Mouse (Mus musculus) heart, embryonic 11.5 days (tissue): ENCODE measurements around the gene Muc2. TPM values are rescaled to one million over a fixed set of nuclear protein-coding genes. Genes with fewer than 3 reads are reported as not detected.

Source experiments
- ATAC-seq: fragments of 200-750 bp; cut with Nextera tagmentation; replicated peaks from 2 replicates; pipeline ENCODE4 v1.8.0; 2017; ENCODE audit warnings: moderate library complexity; ENCODE audit not compliant: insufficient number of reproducible peaks, low FRiP score, low TSS enrichment
- H3K27ac ChIP-seq: fragments of 300-500 bp; sonication (generic); 2 replicates; pipeline ENCODE4 v1.5.1; 2014; ENCODE audit warnings: mild to moderate bottlenecking, low read depth, low read length
- H3K27me3 ChIP-seq: fragments of 300-500 bp; sonication (generic); 2 replicates; pipeline ENCODE4 v1.6.1; 2014; ENCODE audit warnings: mild to moderate bottlenecking, low read length, mixed read lengths; ENCODE audit not compliant: control insufficient read depth, insufficient read depth
- H3K36me3 ChIP-seq: fragments of 300-500 bp; sonication (generic); 2 replicates; pipeline ENCODE4 v1.6.1; 2014; ENCODE audit warnings: mild to moderate bottlenecking, low read length, moderate library complexity, mixed read lengths; ENCODE audit not compliant: control insufficient read depth, insufficient read depth
- H3K4me1 ChIP-seq: fragments of 300-500 bp; sonication (generic); 2 replicates; pipeline ENCODE4 v1.6.1; 2014; ENCODE audit warnings: low read length; ENCODE audit not compliant: control insufficient read depth, insufficient read depth
- H3K4me2 ChIP-seq: fragments of 300-500 bp; sonication (generic); 2 replicates; pipeline ENCODE4 v1.6.1; 2014; ENCODE audit warnings: mild to moderate bottlenecking, moderate library complexity
- H3K4me3 ChIP-seq: fragments of 300-500 bp; sonication (generic); 2 replicates; pipeline ENCODE4 v1.5.1; 2014; ENCODE audit warnings: low read depth, low read length
- H3K9ac ChIP-seq: fragments of 300-500 bp; sonication (generic); 2 replicates; pipeline ENCODE4 v1.6.1; 2014; ENCODE audit warnings: mild to moderate bottlenecking, low read depth, low read length, moderate library complexity
- H3K9me3 ChIP-seq: fragments of 300-500 bp; sonication (generic); replicated peaks from 2 replicates; pipeline ENCODE4 v1.6.1; 2016; ENCODE audit warnings: low read length; ENCODE audit not compliant: control insufficient read depth
- WGBS: fragments of 180-500 bp; shearing (Covaris S2); extraction: QIAGEN DNeasy Blood & Tissue Kit; methylation state at CpG from one replicate; pipeline ENCODE4 v1.1.7; 2014; ENCODE audit not compliant: insufficient replicate concordance; 5-methylcytosine and 5-hydroxymethylcytosine counted together
- polyA plus RNA-seq: library from polyadenylated mRNA; unstranded; fragments of >200 nt; fragmentation: Nextera tagmentation; extraction: Ambion mirVana; gene quantifications from 2 replicates; pipeline ENCODE4 v1.2.1, GENCODE M21; 2014

Muc2 gene
- polyA plus RNA-seq, 1 experiment from 2014 or later = 1.1 TPM

- 76% methylated on average over 8 of the region's 8 CpGs for WGBS
- Histone ChIP-seq H3K9me3 (no peaks in the 10 kb centered on the region), H3K27ac (no peak overlapping the region), H3K36me3 (no peaks in the 10 kb centered on the region), H3K9ac (no peak overlapping the region), H3K4me1 (no peaks in the 10 kb centered on the region), H3K4me2 (no peak overlapping the region), H3K27me3 (no peaks in the 10 kb centered on the region), H3K4me3 (no peak overlapping the region)
- ATAC-seq = no peak
Measured at GRCm38 (mm10) chr7:141699556-141700220, 9.5 kb downstream of the Muc2 start.

- H3K27ac ChIP-seq = no peak overlapping the region
- H3K4me1 ChIP-seq = no peaks in the 10 kb centered on the region
- H3K27me3 ChIP-seq = peaks cover 3% of the 10 kb centered on the region; the same call in 1 of the 2 replicates
- no peaks in the 10 kb centered on the region for H3K36me3 ChIP-seq
- no peak overlapping the region for H3K9ac ChIP-seq
- 81% methylated on average over 7 of the region's 7 CpGs for WGBS
- no peaks in the 10 kb centered on the region for H3K9me3 ChIP-seq
- no peak for ATAC-seq
- no peak overlapping the region for H3K4me3 ChIP-seq
- no peak overlapping the region for H3K4me2 ChIP-seq
Measured at GRCm38 (mm10) chr7:141747451-141748100, 57.4 kb downstream of the Muc2 start.

GRCm38 (mm10) chr7:141752513-141752912 lies 62.4 kb downstream of the Muc2 start:
- ATAC-seq = no peak
- H3K36me3 ChIP-seq = no peaks in the 10 kb centered on the region
- no peaks in the 10 kb centered on the region; the same call in 1 of the 2 replicates for H3K27me3 ChIP-seq
- WGBS = 73% methylated on average over 6 of the region's 6 CpGs
- no peak overlapping the region for H3K4me3 ChIP-seq
- H3K4me2 ChIP-seq = no peak overlapping the region
- no peaks in the 10 kb centered on the region for H3K4me1 ChIP-seq
- H3K9ac ChIP-seq = no peak overlapping the region
- no peak overlapping the region for H3K27ac ChIP-seq
- no peaks in the 10 kb centered on the region for H3K9me3 ChIP-seq

GRCm38 (mm10) chr7:141755831-141756230 lies 65.7 kb downstream of the Muc2 start:
- Histone ChIP-seq H3K27ac (no peak overlapping the region), H3K36me3 (no peaks in the 10 kb centered on the region), H3K27me3 (no peaks in the 10 kb centered on the region; the same call in 1 of the 2 replicates), H3K4me3 (no peak overlapping the region), H3K9ac (no peak overlapping the region), H3K4me2 (no peak overlapping the region), H3K4me1 (no peaks in the 10 kb centered on the region), H3K9me3 (no peaks in the 10 kb centered on the region)
- no peak for ATAC-seq
- WGBS = 54% methylated on average over 4 of the region's 4 CpGs

GRCm38 (mm10) chr7:141758291-141758690 lies 68.2 kb downstream of the Muc2 start:
- 46% methylated on average over 4 of the region's 4 CpGs for WGBS
- Histone ChIP-seq H3K9me3 (no peaks in the 10 kb centered on the region), H3K4me3 (no peak overlapping the region), H3K9ac (no peak overlapping the region), H3K4me2 (no peak overlapping the region), H3K27me3 (no peaks in the 10 kb centered on the region; the same call in 1 of the 2 replicates), H3K4me1 (no peaks in the 10 kb centered on the region), H3K36me3 (no peaks in the 10 kb centered on the region), H3K27ac (no peak overlapping the region)
- no peak for ATAC-seq

GRCm38 (mm10) chr7:141770521-141770920 lies 80.4 kb downstream of the Muc2 start:
- H3K27me3 ChIP-seq = peaks cover 5% of the 10 kb centered on the region; the same call in 1 of the 2 replicates
- peaks cover 4% of the 10 kb centered on the region for H3K4me1 ChIP-seq
- no peaks in the 10 kb centered on the region for H3K36me3 ChIP-seq
- H3K4me3 ChIP-seq = no peak overlapping the region
- no peak overlapping the region for H3K27ac ChIP-seq
- 86% methylated on average over 3 of the region's 3 CpGs for WGBS
- no peak overlapping the region for H3K9ac ChIP-seq
- ATAC-seq = no peak
- H3K4me2 ChIP-seq = no peak overlapping the region
- H3K9me3 ChIP-seq = no peaks in the 10 kb centered on the region

GRCm38 (mm10) chr7:141770988-141771387 lies 80.8 kb downstream of the Muc2 start:
- Histone ChIP-seq H3K27ac (no peak overlapping the region), H3K9me3 (no peaks in the 10 kb centered on the region), H3K9ac (no peak overlapping the region), H3K36me3 (no peaks in the 10 kb centered on the region), H3K4me3 (no peak overlapping the region), H3K4me2 (no peak overlapping the region), H3K27me3 (peaks cover 5% of the 10 kb centered on the region; the same call in 1 of the 2 replicates), H3K4me1 (peaks cover 4% of the 10 kb centered on the region)
- 49% methylated on average over 8 of the region's 8 CpGs for WGBS
- ATAC-seq = peak; percentile 78

- 53% methylated on average over 1 of the region's 1 CpGs for WGBS
- H3K27me3 ChIP-seq = peaks cover 5% of the 10 kb centered on the region; the same call in 1 of the 2 replicates
- no peak overlapping the region for H3K4me2 ChIP-seq
- no peaks in the 10 kb centered on the region for H3K9me3 ChIP-seq
- H3K27ac ChIP-seq = no peak overlapping the region
- H3K36me3 ChIP-seq = no peaks in the 10 kb centered on the region
- ATAC-seq = no peak
- H3K4me1 ChIP-seq = peaks cover 4% of the 10 kb centered on the region
- no peak overlapping the region for H3K4me3 ChIP-seq
- H3K9ac ChIP-seq = no peak overlapping the region
Measured at GRCm38 (mm10) chr7:141772058-141772557, 82.0 kb downstream of the Muc2 start.
